Mouse (Mus musculus): ENCODE results near the gene Ddx19a. TPM values are rescaled to one million over a fixed set of nuclear protein-coding genes. Genes with fewer than 3 reads are reported as not detected.
"Not testable (repeated sequence)": the region's sequence is repeated elsewhere in the genome, so short reads cannot be mapped to it uniquely, and the experiment has no call there.

Gene Ddx19a
- polyA plus RNA-seq, 1 experiment from 2014 or later: 14.0 TPM

- Histone ChIP-seq H3K27me3 (no peaks in the 10 kb centered on the region), H3K4me3 (no peak overlapping the region), H3K4me1 (peaks cover 11% of the 10 kb centered on the region), H3K27ac (no peak overlapping the region; the same call in 1 of the 2 replicates), H3K9ac (no peak overlapping the region), H3K36me3 (ENCODE audit: poor library complexity, severe bottlenecking) (peaks cover 43% of the 10 kb centered on the region), H3K4me2 (no peak overlapping the region), H3K9me3 (replicated peaks) (no peaks in the 10 kb centered on the region)
- no peak for ATAC-seq
- WGBS: 67% methylated on average over 7 of the region's 7 CpGs
These were observed 32.0 kb downstream of the Ddx19a start for GRCm38 (mm10) chr8:110965594-110965993.

- Histone ChIP-seq H3K4me2 (no peak overlapping the region), H3K36me3 (ENCODE audit: poor library complexity, severe bottlenecking) (peaks cover 47% of the 10 kb centered on the region), H3K27me3 (no peaks in the 10 kb centered on the region), H3K27ac (no peak overlapping the region), H3K9ac (no peak overlapping the region), H3K4me3 (no peak overlapping the region), H3K9me3 (replicated peaks) (no peaks in the 10 kb centered on the region), H3K4me1 (peaks cover 6% of the 10 kb centered on the region)
- no peak for ATAC-seq
- WGBS: 82% methylated on average over 7 of the region's 7 CpGs
These were observed 32.9 kb downstream of the Ddx19a start for GRCm38 (mm10) chr8:110964666-110965065.

DNA sequence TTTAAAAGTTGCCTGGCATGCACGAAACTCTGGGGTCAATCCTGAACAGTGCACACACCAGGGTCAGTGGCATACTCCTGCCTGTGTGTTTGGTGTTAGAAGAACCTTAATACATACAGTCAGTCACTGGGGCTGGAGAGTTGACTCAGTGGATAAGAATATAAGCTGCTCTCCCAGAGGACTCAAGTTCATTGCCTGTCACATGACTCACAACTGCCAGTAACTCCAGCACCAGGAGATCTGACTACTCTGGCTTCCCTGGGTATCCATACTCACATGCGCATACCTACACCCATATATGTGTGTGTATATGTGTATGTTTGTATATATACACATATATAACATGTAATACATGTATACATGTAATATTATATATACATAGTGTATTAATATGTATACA is 34.5 kb downstream of the Ddx19a start:
- Histone ChIP-seq H3K4me1 (peaks cover 6% of the 10 kb centered on the region; the same call in 1 of the 2 replicates), H3K27me3 (no peaks in the 10 kb centered on the region), H3K9me3 (replicated peaks) (no peaks in the 10 kb centered on the region), H3K9ac (no peak overlapping the region), H3K4me2 (no peak overlapping the region), H3K36me3 (ENCODE audit: poor library complexity, severe bottlenecking) (peaks cover 59% of the 10 kb centered on the region), H3K4me3 (no peak overlapping the region), H3K27ac (no peak overlapping the region)
- ATAC-seq: no peak
- WGBS: 87% methylated on average over 2 of the region's 2 CpGs

DNA sequence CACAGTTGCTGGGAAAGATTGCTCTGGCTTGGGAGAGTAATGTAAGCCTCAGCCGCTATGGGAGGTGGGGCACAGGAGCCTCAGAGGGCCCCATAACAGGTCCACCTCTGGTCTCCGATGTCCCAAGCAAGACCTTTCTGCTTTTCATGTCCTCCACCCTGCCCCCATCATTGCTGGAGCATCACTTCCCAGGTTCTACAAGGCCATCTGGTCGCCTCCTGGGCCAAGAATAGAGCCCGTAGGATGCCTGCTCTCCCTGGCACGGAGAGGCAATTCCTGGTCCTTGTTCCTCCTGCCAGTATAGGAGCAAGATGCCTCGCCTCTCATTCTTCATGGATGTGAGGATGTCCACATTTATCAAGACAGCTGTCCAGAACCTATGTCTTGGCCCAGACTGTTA is 37.7 kb downstream of the Ddx19a start:
- Histone ChIP-seq H3K4me1 (no peaks in the 10 kb centered on the region), H3K9me3 (replicated peaks) (no peaks in the 10 kb centered on the region), H3K9ac (no peak overlapping the region), H3K27me3 (no peaks in the 10 kb centered on the region), H3K4me3 (no peak overlapping the region), H3K36me3 (ENCODE audit: poor library complexity, severe bottlenecking) (peaks cover 50% of the 10 kb centered on the region), H3K4me2 (no peak overlapping the region), H3K27ac (no peak overlapping the region)
- WGBS: 96% methylated on average over 6 of the region's 6 CpGs
- no peak for ATAC-seq

DNA sequence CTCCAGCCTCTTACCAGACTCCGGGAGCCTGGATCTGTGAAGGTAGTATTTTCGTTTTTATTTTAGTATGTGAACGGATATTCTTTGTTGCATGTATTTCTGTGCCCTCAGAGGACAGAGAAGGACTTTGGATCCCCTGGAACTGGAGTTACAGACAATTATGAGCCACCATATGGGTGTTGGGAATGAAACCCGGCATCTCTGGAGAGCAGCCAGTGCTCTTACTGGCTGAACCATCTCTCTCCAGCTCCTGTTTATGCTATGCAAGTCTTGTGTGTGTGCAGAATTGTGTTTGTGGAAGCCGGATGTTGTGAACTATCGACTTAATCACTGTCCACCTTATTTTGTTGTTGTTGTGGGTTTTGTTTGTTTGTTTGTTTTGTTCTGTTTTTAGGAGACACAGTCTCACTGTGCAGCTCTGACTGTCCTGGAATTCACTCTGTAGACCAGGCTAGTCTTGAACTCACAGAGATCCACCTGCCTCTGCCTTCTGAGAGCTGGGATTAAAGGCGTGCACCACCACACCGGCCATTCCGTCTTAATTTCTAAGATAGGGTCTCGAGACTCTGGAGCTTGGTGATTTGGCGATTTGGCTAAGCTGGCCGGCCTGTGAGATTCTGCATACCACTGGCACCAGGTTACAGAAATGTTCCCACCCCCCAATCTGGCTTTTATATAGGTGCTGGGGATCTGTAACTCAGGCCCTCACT is 38.4 kb downstream of the Ddx19a start:
- H3K36me3 ChIP-seq (ENCODE audit: poor library complexity, severe bottlenecking): peaks cover 49% of the 10 kb centered on the region
- WGBS: 96% methylated on average over 12 of the region's 12 CpGs
- no peak overlapping the region for H3K4me3 ChIP-seq
- no peaks in the 10 kb centered on the region for H3K27me3 ChIP-seq
- no peak overlapping the region for H3K27ac ChIP-seq
- H3K9ac ChIP-seq: no peak overlapping the region
- H3K4me1 ChIP-seq: no peaks in the 10 kb centered on the region
- no peak for ATAC-seq
- H3K4me2 ChIP-seq: no peak overlapping the region
- no peaks in the 10 kb centered on the region for H3K9me3 ChIP-seq (replicated peaks)

GRCm38 (mm10) chr8:110958553-110958952 is 39.0 kb downstream of the Ddx19a start:
- ATAC-seq; H3K27me3 ChIP-seq; H3K4me1 ChIP-seq; H3K9me3 ChIP-seq (replicated peaks); H3K9ac ChIP-seq; H3K27ac ChIP-seq; H3K4me3 ChIP-seq; H3K4me2 ChIP-seq: not testable (repeated sequence)
- 93% methylated on average over 7 of the region's 7 CpGs for WGBS
- H3K36me3 ChIP-seq (ENCODE audit: poor library complexity, severe bottlenecking): peaks cover 46% of the 10 kb centered on the region

DNA sequence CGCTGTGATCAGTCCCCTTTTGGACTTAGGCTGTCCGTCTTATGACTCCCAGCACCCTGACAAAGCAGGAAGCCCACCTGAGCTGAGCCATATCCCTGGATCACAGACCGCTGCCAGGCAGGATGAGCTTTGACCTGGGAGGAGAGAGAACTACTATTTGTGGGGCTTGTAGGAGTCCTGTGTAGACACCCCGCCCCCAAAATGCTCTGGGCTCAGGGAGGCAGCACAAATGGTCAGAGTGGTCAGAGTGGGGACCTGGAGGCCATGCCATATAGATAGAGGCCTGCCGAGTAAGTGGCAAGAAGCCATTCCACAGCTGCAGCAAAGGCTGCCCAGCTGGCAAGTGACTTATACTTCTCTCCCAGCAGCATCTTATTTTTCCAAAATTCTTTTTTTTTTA is 39.5 kb downstream of the Ddx19a start:
- Histone ChIP-seq H3K4me1 (no peaks in the 10 kb centered on the region), H3K36me3 (ENCODE audit: poor library complexity, severe bottlenecking) (peaks cover 46% of the 10 kb centered on the region), H3K9ac (no peak overlapping the region), H3K9me3 (replicated peaks) (no peaks in the 10 kb centered on the region), H3K4me2 (no peak overlapping the region), H3K27me3 (no peaks in the 10 kb centered on the region), H3K4me3 (no peak overlapping the region), H3K27ac (no peak overlapping the region)
- no peak for ATAC-seq
- 89% methylated on average over 5 of the region's 5 CpGs for WGBS

GRCm38 (mm10) chr8:110957471-110957870 is 40.1 kb downstream of the Ddx19a start:
- Histone ChIP-seq H3K4me3 (no peak overlapping the region), H3K27me3 (no peaks in the 10 kb centered on the region), H3K9ac (no peak overlapping the region), H3K36me3 (ENCODE audit: poor library complexity, severe bottlenecking) (peaks cover 40% of the 10 kb centered on the region), H3K27ac (no peak overlapping the region), H3K4me2 (no peak overlapping the region), H3K9me3 (replicated peaks) (no peaks in the 10 kb centered on the region), H3K4me1 (no peaks in the 10 kb centered on the region)
- no peak for ATAC-seq
- 92% methylated on average over 19 of the region's 19 CpGs for WGBS

DNA sequence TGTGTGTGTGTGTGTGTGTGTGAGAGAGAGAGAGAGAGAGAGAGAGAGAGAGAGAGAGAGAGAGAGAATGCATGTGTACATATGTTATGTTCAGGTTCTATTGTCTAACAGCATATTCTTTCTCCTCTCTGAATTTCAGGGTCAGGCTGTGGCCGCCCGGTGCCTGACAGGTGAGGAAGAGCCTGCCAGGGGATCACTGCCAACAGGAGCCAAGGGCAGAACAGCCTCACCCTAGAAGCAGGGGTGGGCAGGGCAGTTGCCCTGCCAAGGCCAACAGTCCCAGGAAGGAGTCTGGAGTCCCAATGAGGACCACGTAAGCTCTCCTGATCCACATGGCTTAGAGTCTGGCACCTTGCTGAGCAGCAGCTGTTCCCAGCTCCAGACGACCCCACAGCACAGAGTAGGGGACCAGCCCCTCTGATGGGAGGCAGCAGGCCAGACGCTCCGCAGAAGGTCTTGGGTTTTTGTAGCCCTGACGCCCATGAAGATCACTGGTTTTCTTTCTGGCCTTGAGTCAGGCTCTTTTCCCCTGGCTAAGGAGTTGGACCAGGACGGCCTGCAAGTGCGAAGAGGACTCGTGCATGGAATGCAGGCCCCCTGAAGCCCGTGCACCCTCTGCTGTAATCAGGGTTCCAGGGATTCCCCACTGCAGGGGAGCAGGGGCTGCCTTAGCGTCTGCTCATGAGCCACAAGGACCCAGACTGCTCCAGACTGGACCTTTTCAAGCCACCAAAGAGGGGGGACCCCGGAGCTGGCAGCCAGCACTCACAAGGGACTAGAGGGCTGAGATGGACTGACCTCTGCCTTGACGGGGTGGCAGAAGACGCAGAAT is 40.8 kb downstream of the Ddx19a start:
- Histone ChIP-seq H3K27ac (no peak overlapping the region), H3K4me2 (no peak overlapping the region), H3K4me3 (no peak overlapping the region), H3K36me3 (ENCODE audit: poor library complexity, severe bottlenecking) (peaks cover 34% of the 10 kb centered on the region), H3K9ac (no peak overlapping the region), H3K4me1 (no peaks in the 10 kb centered on the region), H3K27me3 (no peaks in the 10 kb centered on the region), H3K9me3 (replicated peaks) (no peaks in the 10 kb centered on the region)
- WGBS: 85% methylated on average over 15 of the region's 15 CpGs
- ATAC-seq: no peak

DNA sequence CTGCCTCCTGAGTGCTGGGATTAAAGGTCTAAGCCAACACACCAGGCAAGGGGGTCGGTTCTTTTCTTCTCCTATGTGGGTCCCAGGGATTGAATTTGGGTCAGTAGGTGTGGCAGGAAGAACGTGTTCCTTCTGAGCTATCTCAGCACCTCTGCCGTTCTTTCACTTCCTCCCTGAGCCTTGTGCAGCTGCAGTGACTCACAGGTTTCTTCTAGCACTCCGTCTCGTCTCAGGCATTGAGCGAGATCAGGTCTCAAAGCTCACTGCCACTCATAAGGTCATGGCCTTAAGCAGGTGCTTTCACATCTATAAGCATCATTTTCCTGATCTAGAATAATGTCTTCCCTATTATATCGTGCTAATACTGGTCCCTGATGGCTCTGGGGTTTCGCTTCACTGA is 42.8 kb downstream of the Ddx19a start:
- no peak for ATAC-seq
- peaks cover 30% of the 10 kb centered on the region for H3K36me3 ChIP-seq (ENCODE audit: poor library complexity, severe bottlenecking)
- no peaks in the 10 kb centered on the region for H3K27me3 ChIP-seq
- no peak overlapping the region for H3K27ac ChIP-seq
- 87% methylated on average over 8 of the region's 8 CpGs for WGBS
- H3K9ac ChIP-seq: no peak overlapping the region
- no peaks in the 10 kb centered on the region for H3K4me1 ChIP-seq
- H3K9me3 ChIP-seq (replicated peaks): no peaks in the 10 kb centered on the region
- H3K4me3 ChIP-seq: no peak overlapping the region
- no peak overlapping the region for H3K4me2 ChIP-seq

GRCm38 (mm10) chr8:110950065-110950484 is 47.5 kb downstream of the Ddx19a start:
- H3K36me3 ChIP-seq (ENCODE audit: poor library complexity, severe bottlenecking): no peaks in the 10 kb centered on the region; the same call in 1 of the 2 replicates
- no peak overlapping the region for H3K9ac ChIP-seq
- ATAC-seq: no peak
- no peaks in the 10 kb centered on the region for H3K27me3 ChIP-seq
- H3K4me2 ChIP-seq: no peak overlapping the region
- no peaks in the 10 kb centered on the region for H3K9me3 ChIP-seq (replicated peaks)
- H3K4me1 ChIP-seq: no peaks in the 10 kb centered on the region
- no peak overlapping the region for H3K27ac ChIP-seq
- WGBS: 90% methylated on average over 17 of the region's 17 CpGs
- H3K4me3 ChIP-seq: no peak overlapping the region

DNA sequence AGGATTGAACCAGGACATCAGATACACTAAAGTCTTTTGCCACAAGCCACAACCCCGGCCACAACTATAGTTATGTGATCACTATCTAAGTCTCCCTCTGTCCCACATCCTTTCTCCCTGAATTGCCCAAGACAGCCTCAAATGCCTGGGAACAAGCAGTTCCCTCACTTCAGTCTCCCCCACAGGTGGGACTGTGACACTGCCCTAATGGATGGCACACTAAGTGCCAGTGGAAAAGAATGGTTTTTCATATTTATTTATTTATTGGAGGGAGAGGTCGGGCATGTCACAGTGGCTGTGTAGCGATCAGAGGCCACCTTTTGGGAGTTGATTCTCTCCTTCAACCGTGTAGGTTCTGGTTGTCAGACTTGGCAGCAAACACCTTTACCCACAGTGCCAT is 51.9 kb downstream of the Ddx19a start:
- no peak overlapping the region for H3K9ac ChIP-seq
- WGBS: 82% methylated on average over 4 of the region's 4 CpGs
- H3K4me1 ChIP-seq: peaks cover 4% of the 10 kb centered on the region
- no peak overlapping the region for H3K4me2 ChIP-seq
- ATAC-seq: no peak
- H3K27ac ChIP-seq: no peak overlapping the region
- H3K27me3 ChIP-seq: no peaks in the 10 kb centered on the region
- H3K9me3 ChIP-seq (replicated peaks): no peaks in the 10 kb centered on the region
- no peak overlapping the region for H3K4me3 ChIP-seq
- H3K36me3 ChIP-seq (ENCODE audit: poor library complexity, severe bottlenecking): no peaks in the 10 kb centered on the region

Data from forebrain, embryonic 13.5 days (tissue).